Mouse (Mus musculus): Measurements from ENCODE around the gene Cfap300. TPM values are rescaled to one million over a fixed set of nuclear protein-coding genes. Genes with fewer than 3 reads are reported as not detected.

The Cfap300 gene
- total RNA-seq, 2 experiments from 2014 or later: 10.1 to 10.4 TPM

- DNase-seq (ENCODE audit: extremely low spot score in 1 of 2, low spot score in 1 of 2): no peak
Measured at GRCm38 (mm10) chr9:7987119-7987518, 55.5 kb downstream of the Cfap300 start.

GRCm38 (mm10) chr9:7984287-7984686 lies 58.3 kb downstream of the Cfap300 start:
- DNase-seq (ENCODE audit: extremely low spot score in 1 of 2, low spot score in 1 of 2): no peak

- DNase-seq (ENCODE audit: extremely low spot score in 1 of 2, low spot score in 1 of 2): no peak
Measured at GRCm38 (mm10) chr9:7983665-7984064, 59.0 kb downstream of the Cfap300 start.

- DNase-seq (ENCODE audit: extremely low spot score in 1 of 2, low spot score in 1 of 2): no peak
Measured at GRCm38 (mm10) chr9:7980162-7980561, 62.5 kb downstream of the Cfap300 start.

GRCm38 (mm10) chr9:7979153-7979916 lies 63.3 kb downstream of the Cfap300 start:
- no peak for DNase-seq (ENCODE audit: extremely low spot score in 1 of 2, low spot score in 1 of 2)

- no peak for DNase-seq (ENCODE audit: extremely low spot score in 1 of 2, low spot score in 1 of 2)
Measured at GRCm38 (mm10) chr9:7978502-7978901, 64.1 kb downstream of the Cfap300 start.

- DNase-seq (ENCODE audit: extremely low spot score in 1 of 2, low spot score in 1 of 2): no peak
Measured at GRCm38 (mm10) chr9:7977587-7977986, 65.0 kb downstream of the Cfap300 start.

- no peak for DNase-seq (ENCODE audit: extremely low spot score in 1 of 2, low spot score in 1 of 2)
Measured at GRCm38 (mm10) chr9:7971993-7972392, 70.6 kb downstream of the Cfap300 start.

Other genes starting within 250 kb of the Cfap300 start
- 10 to 100 TPM; 35.0 to 36.2 TPM for gene Birc2, start 205.8 kb downstream of the Cfap300 start, total RNA-seq (2021)
- 1 to 10 TPM; 1.3 to 1.6 TPM for gene Birc3, start 169.6 kb downstream of the Cfap300 start, total RNA-seq (2021)
- 10 to 100 TPM; 14.2 to 17.3 TPM for gene Yap1, start 38.2 kb downstream of the Cfap300 start, total RNA-seq (2021)
- gene Cep126, start 91.5 kb upstream of the Cfap300 start, total RNA-seq (2021): 10 to 100 TPM; 14.4 to 17.0 TPM

All from layer of hippocampus, postnatal 25 days (tissue).